Mouse (Mus musculus) cerebral cortex, adult 2 months (tissue): ENCODE data around the gene Gadl1.

Source experiments
- WGBS: fragments of 180-500 bp; shearing (Covaris S2); methylation state at CpG from one replicate; pipeline ENCODE4 v1.1.7; 2018; 5-methylcytosine and 5-hydroxymethylcytosine counted together

The Gadl1 gene

GRCm38 (mm10) chr9:116087263-116087662 lies 178.0 kb downstream of the Gadl1 start:
- 75% methylated on average over 5 of the region's 5 CpGs for WGBS

GRCm38 (mm10) chr9:116087880-116088279 lies 178.6 kb downstream of the Gadl1 start:
- 23% methylated on average over 5 of the region's 5 CpGs for WGBS

GRCm38 (mm10) chr9:116088912-116089311 lies 179.7 kb downstream of the Gadl1 start:
- WGBS = 73% methylated on average over 9 of the region's 9 CpGs

GRCm38 (mm10) chr9:116090296-116090695 lies 181.0 kb downstream of the Gadl1 start:
- WGBS = 89% methylated on average over 9 of the region's 9 CpGs

GRCm38 (mm10) chr9:116091101-116091841 lies 182.0 kb downstream of the Gadl1 start:
- 86% methylated on average over 7 of the region's 7 CpGs for WGBS

- 70% methylated on average over 5 of the region's 5 CpGs for whole genome bisulfite sequencing
Observed at GRCm38 (mm10) chr9:116091921-116092320, 182.7 kb downstream of the Gadl1 start.

- 43% methylated on average over 16 of the region's 16 CpGs for WGBS
Observed at GRCm38 (mm10) chr9:116098724-116099595, 189.7 kb downstream of the Gadl1 start.

- 72% methylated on average over 6 of the region's 6 CpGs for WGBS
Observed at GRCm38 (mm10) chr9:116099596-116099993, 190.3 kb downstream of the Gadl1 start.

GRCm38 (mm10) chr9:116100015-116100414 lies 190.8 kb downstream of the Gadl1 start:
- 74% methylated on average over 9 of the region's 9 CpGs for WGBS

GRCm38 (mm10) chr9:116101842-116102241 lies 192.6 kb downstream of the Gadl1 start:
- 68% methylated on average over 11 of the region's 11 CpGs for WGBS

GRCm38 (mm10) chr9:116104770-116105169 lies 195.5 kb downstream of the Gadl1 start:
- WGBS = 89% methylated on average over 17 of the region's 17 CpGs

GRCm38 (mm10) chr9:116108729-116109128 lies 199.5 kb downstream of the Gadl1 start:
- WGBS = 83% methylated on average over 2 of the region's 2 CpGs

- 69% methylated on average over 9 of the region's 9 CpGs for WGBS
Observed at GRCm38 (mm10) chr9:116111149-116111970, 202.1 kb downstream of the Gadl1 start.

GRCm38 (mm10) chr9:116114339-116114738 lies 205.1 kb downstream of the Gadl1 start:
- 77% methylated on average over 4 of the region's 4 CpGs for WGBS

GRCm38 (mm10) chr9:116115875-116116274 lies 206.6 kb downstream of the Gadl1 start:
- WGBS = 61% methylated on average over 7 of the region's 7 CpGs

GRCm38 (mm10) chr9:116118332-116118872 lies 209.1 kb downstream of the Gadl1 start:
- WGBS = 58% methylated on average over 8 of the region's 8 CpGs

GRCm38 (mm10) chr9:116119990-116120389 lies 210.7 kb downstream of the Gadl1 start:
- whole genome bisulfite sequencing = 87% methylated on average over 7 of the region's 7 CpGs

GRCm38 (mm10) chr9:116121472-116121871 lies 212.2 kb downstream of the Gadl1 start:
- WGBS = 69% methylated on average over 7 of the region's 7 CpGs

GRCm38 (mm10) chr9:116122544-116122943 lies 213.3 kb downstream of the Gadl1 start:
- WGBS = 81% methylated on average over 6 of the region's 6 CpGs

- WGBS = 35% methylated on average over 9 of the region's 9 CpGs
Observed at GRCm38 (mm10) chr9:116122969-116123589, 213.8 kb downstream of the Gadl1 start.
